Mouse (Mus musculus) G1E (cell line): ENCODE results near the gene Rab13. TPM values are rescaled to one million over a fixed set of nuclear protein-coding genes. Genes with fewer than 3 reads are reported as not detected.
A peak's percentile ranks its signal among the peaks of the same experiment; 100 is the strongest.

Source experiments
- ATAC-seq: 2 replicates; pipeline ENCODE4 v1.8.0; 2016; ENCODE audit warnings: mild to moderate bottlenecking; ENCODE audit not compliant: insufficient number of reproducible peaks, poor library complexity, low FRiP score, severe bottlenecking; ENCODE audit errors: extremely low read depth
- DNase-seq: peaks from one replicate; pipeline ENCODE4 v3.0.0; 2012; ENCODE audit warnings: low spot score
- H3K27me3 ChIP-seq: 2 replicates; pipeline ENCODE4 v1.6.1; 2012; ENCODE audit warnings: mild to moderate bottlenecking, low read length, inconsistent platforms; ENCODE audit not compliant: insufficient read depth
- H3K36me3 ChIP-seq: replicated peaks from 2 replicates; pipeline ENCODE3; 2012; ENCODE audit warnings: mild to moderate bottlenecking, inconsistent platforms
- H3K4me1 ChIP-seq: 2 replicates; pipeline ENCODE4 v1.6.1; 2012; ENCODE audit warnings: low read depth, low read length, inconsistent platforms, mixed read lengths; ENCODE audit not compliant: insufficient read depth
- H3K4me3 ChIP-seq: 2 replicates; pipeline ENCODE4 v1.5.1; 2012; ENCODE audit warnings: low read depth, mild to moderate bottlenecking, inconsistent platforms, low read length, moderate library complexity, mixed read lengths
- H3K9me3 ChIP-seq: replicated peaks from 2 replicates; pipeline ENCODE4 v1.6.1; 2012; ENCODE audit warnings: inconsistent platforms
- CTCF ChIP-seq: IDR thresholded peaks from 2 replicates; pipeline ENCODE4 v1.5.1; 2012; ENCODE audit warnings: low read depth, low read length, inconsistent platforms, mixed read lengths
- GATA1 ChIP-seq: IDR thresholded peaks from 2 replicates; pipeline ENCODE4 v1.6.1; 2012; ENCODE audit warnings: borderline replicate concordance, low read length, inconsistent platforms, mixed read lengths
- GATA2 ChIP-seq: IDR thresholded peaks from 2 replicates; pipeline ENCODE4 v1.6.1; 2012; ENCODE audit warnings: low read depth, low read length, inconsistent platforms, borderline replicate concordance
- POLR2AphosphoS5 ChIP-seq: IDR thresholded peaks from 2 replicates; pipeline ENCODE4 v1.6.1; 2012; ENCODE audit warnings: low read depth, low read length, inconsistent platforms; ENCODE audit not compliant: insufficient replicate concordance
- TAL1 ChIP-seq: conservative IDR thresholded peaks from 2 replicates; pipeline ENCODE4 v1.6.1; 2012; ENCODE audit warnings: low read depth, low read length, inconsistent platforms, mixed read lengths
- polyA plus RNA-seq: library from polyadenylated mRNA; stranded (reverse); fragments of >175 nt; gene quantifications from 2 replicates; pipeline ENCODE4 v1.2.3, GENCODE M21; 2012
- total RNA-seq, 2 experiments: library from RNA; stranded (forward) in 1 of 2; stranded (reverse) in 1 of 2; fragments of 200-1000 nt in 1 of 2; fragments of >200 nt in 1 of 2; fragmentation: Nextera tagmentation in 1 of 2; gene quantifications; 2 replicates each; pipeline ENCODE4 v1.2.3; 2014 to 2017

The Rab13 gene
- total and polyA plus RNA-seq, 3 experiments = 2.4 to 6.1 TPM; not detected in 1

DNA sequence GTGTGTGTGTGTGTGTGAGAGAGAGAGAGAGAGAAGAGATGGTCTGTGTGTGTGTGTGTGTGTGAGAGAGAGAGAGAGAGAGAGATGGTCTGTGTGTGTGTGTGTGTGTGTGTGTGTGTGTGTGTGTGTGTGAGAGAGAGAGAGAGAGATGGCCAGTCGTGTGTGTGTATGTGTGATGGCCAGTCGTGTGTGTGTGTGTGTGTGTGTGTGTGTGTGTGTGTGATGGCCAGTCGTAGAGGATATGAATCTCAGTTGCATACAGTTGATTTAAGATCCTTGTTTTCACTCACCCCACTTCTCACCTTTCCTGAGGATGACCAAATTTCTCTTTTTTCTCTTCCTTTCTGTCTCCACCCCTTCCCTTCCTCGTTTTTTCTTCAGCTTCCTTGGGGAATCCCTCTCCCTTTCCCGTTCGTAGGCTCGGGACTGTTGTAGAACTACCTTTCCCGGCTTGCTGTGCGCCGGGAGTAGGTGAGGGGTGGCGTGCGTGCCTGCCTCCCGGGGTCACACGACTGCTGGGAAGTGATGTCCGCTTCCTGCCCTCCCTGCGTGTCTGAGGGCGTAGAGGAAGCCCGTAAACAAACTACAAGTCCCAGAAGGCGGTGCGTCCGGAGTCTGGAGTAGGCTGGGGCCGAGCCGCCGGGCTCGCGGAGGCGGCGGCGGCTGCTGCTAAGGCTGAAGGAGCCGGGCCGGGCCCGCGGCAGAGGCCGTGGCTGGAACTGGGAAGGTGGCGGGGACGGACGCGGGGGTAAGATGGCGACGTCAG lies 40.3 kb downstream of the Rab13 start, which contains the start of gene Crtc2:
Gene Crtc2, plus strand, starts transcription at position 511 of the 766 bp plus-strand sequence.
- no peak for TF ChIP-seq CTCF
- no peak for TF ChIP-seq POLR2AphosphoS5
- no peak for TF ChIP-seq GATA1
- TF ChIP-seq GATA2 = no peak
- TF ChIP-seq TAL1 = no peak

DNA sequence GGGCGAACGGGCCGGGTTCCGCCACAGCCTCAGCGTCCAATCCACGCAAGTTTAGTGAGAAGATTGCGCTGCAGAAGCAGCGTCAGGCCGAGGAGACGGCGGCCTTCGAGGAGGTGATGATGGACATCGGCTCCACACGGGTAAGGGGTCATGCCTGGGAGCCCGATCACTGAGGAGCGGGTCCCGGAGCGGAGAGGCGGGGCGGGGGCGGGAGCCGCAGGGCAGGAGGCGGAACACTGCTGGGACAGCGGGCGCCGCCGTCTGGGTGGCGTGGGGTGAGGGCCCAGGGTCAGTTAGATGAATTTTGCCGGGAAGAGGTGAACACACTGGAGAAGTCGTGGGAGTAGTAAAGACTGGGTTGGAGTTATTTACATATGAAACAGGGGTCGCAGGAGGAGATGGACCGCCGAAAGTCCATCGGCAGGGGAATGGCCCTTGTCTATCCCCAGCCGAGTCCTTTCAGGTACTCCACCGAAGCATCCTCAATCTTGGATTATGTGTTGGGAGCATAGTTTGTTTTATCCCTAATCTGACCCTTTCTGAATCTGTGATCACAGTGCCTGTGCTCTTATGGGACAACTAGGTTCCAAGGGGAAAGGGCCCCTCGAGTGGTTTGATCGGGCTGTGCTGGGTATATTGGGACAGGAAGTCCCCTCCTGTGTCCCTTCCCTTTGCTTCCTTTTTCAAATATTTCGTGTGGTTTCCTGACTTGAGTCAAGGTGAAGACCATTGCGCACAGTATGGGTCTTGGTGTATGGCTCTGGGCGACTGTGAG lies 41.1 kb downstream of the Rab13 start:
- ATAC-seq (no peak), DNase-seq (peak; percentile 49)
- Histone ChIP-seq H3K36me3 (peaks cover 63% of the 10 kb centered on the region), H3K9me3 (no peaks in the 10 kb centered on the region), H3K4me3 (peak overlapping the region; percentile 99), H3K27me3 (no peaks in the 10 kb centered on the region), H3K4me1 (peaks cover 28% of the 10 kb centered on the region)
- TF ChIP-seq TAL1 = no peak
- no peak for TF ChIP-seq GATA1
- no peak for TF ChIP-seq GATA2
- no peak for TF ChIP-seq POLR2AphosphoS5
- TF ChIP-seq CTCF = no peak

More for the DNA sequence above, 40.3 kb downstream of the Rab13 start, which contains the start of gene Crtc2:
- H3K27me3 ChIP-seq = no peaks in the 10 kb centered on the region
- H3K4me3 ChIP-seq = peak within 1 kb of the TSS; percentile 99
- H3K36me3 ChIP-seq = peaks cover 61% of the 10 kb centered on the region
- no peaks in the 10 kb centered on the region for H3K9me3 ChIP-seq
- H3K4me1 ChIP-seq = peaks cover 34% of the 10 kb centered on the region
- DNase-seq (peak; percentile 96), ATAC-seq (peak; percentile 99)

DNA sequence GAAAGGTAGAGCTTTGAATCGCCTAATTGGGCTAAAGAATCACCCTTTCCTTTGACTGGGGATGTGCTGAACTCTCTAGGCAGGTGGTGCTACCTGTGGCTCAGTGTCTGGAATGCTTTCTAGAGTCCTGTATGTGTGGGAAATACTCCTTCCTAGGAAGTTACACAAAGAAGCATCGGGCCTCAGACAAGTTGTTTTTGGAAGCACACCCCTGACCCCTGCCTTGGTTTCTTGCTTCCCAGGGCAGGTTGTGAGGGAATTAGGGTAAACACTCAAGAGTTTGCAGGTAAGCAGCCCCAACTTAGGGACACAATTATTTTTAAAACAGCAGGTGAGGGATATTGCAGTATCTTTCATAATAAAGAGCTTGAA lies 41.7 kb downstream of the Rab13 start:
- peaks cover 64% of the 10 kb centered on the region for H3K36me3 ChIP-seq
- ATAC-seq = no peak

DNA sequence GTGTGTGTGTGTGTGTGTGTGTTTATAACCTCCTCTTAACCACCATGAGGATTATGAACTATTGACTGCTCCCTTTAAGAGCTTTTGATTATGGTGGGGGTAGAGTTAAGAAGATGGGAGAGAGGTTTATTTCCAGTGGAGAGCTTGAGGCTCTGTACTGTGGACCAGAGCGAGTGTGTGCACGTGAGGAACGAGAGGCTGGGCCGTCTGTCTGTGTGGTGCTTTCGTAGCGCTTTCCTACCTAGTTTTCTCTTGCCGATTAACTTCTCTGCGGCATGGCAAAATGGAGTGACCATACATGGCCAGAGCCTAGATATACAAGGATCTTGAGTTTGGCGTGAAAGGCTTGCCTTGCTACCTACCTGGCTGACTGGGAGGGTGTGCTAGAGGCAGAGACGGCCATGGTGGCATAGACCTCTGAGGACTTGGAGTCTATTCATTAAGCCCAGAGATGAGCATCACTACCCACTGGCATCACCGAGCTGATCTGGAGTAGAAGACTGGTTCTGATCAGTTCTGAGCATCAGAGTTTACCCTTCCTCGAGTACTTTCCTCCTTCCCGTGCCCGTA lies 42.4 kb downstream of the Rab13 start:
- H3K36me3 ChIP-seq = peaks cover 64% of the 10 kb centered on the region
- DNase-seq = no peak
- H3K9me3 ChIP-seq = no peaks in the 10 kb centered on the region
- no peak for ATAC-seq
- no peaks in the 10 kb centered on the region for H3K27me3 ChIP-seq
- H3K4me3 ChIP-seq = no peak overlapping the region
- H3K4me1 ChIP-seq = peaks cover 24% of the 10 kb centered on the region
- TF ChIP-seq TAL1 (no peak), GATA1 (no peak), GATA2 (no peak), POLR2AphosphoS5 (no peak), CTCF (no peak)

More for the DNA sequence above, 41.7 kb downstream of the Rab13 start:
- no peak for DNase-seq
- Histone ChIP-seq H3K4me1 (peaks cover 27% of the 10 kb centered on the region), H3K4me3 (peak overlapping the region; percentile 99), H3K9me3 (no peaks in the 10 kb centered on the region), H3K27me3 (no peaks in the 10 kb centered on the region)
- TF ChIP-seq CTCF (no peak), GATA1 (no peak), POLR2AphosphoS5 (no peak), GATA2 (no peak), TAL1 (no peak)

DNA sequence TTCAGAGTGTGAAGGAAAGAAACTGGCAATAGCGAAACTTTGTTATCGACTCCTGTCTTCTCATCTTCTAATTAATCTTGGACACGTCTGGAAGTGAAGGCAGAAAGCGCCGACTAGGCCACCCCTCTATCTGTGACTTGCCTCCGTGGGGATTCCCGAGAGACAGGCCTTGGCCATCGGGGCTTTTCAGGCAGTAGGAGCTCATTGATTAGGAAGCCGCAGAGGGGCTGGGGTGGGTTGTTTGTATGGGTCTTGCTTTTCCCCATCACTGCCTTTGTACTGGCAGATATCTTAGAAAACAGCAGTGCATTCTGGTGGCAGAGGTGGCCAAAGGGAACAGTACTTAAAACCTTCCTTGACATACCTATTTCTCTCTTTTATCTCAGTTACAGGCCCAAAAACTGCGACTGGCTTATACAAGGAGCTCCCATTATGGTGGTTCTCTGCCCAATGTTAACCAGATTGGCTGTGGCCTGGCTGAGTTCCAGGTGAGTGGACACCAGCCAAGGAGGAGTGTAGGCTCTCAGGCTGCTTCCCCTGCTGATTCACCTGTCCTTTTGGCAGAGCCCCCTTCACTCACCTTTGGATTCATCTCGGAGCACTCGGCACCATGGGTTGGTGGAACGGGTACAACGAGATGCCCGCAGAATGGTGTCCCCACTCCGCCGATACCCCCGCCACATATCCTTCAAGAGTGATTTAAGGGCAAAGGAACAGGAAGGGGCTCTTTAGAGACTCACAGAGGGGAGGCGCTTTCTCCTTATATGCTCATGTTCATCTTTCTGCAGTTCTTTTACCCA lies 43.4 kb downstream of the Rab13 start:
- Histone ChIP-seq H3K4me1 (peaks cover 20% of the 10 kb centered on the region), H3K9me3 (no peaks in the 10 kb centered on the region), H3K36me3 (peaks cover 64% of the 10 kb centered on the region), H3K27me3 (no peaks in the 10 kb centered on the region), H3K4me3 (no peak overlapping the region)
- no peak for DNase-seq
- TF ChIP-seq GATA1 = no peak
- TF ChIP-seq CTCF = no peak
- TF ChIP-seq GATA2 = no peak
- TF ChIP-seq POLR2AphosphoS5 = no peak
- no peak for TF ChIP-seq TAL1
- ATAC-seq = no peak

DNA sequence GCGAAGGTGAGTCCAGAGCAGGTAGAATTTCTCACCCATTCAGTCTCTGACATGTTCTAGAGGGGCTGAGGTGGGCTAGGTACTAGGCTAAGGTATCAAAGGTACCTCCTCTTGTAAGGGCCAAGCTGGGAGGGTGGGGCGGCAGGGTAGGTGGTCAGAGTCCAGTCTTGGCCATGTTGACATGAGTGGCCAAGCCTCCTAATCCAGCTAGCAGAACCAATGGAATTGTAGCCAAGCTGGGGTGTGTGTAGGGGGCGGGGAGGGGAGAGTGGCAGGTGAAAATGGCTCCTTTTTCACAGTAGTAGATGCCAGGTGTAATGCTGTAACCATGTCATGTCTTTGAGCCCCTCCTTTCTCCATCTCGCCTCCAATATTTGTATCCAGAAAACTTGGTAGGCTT lies 45.0 kb downstream of the Rab13 start:
- Histone ChIP-seq H3K27me3 (no peaks in the 10 kb centered on the region), H3K4me3 (no peak overlapping the region), H3K9me3 (no peaks in the 10 kb centered on the region), H3K36me3 (peaks cover 78% of the 10 kb centered on the region), H3K4me1 (peaks cover 24% of the 10 kb centered on the region)
- no peak for DNase-seq
- ATAC-seq = no peak
- TF ChIP-seq GATA2 (no peak), POLR2AphosphoS5 (no peak), GATA1 (no peak), TAL1 (no peak), CTCF (no peak)
